Mouse (Mus musculus) hindbrain, embryonic 11.5 days (tissue): Measurements from ENCODE around the gene Sept1. TPM values are rescaled to one million over a fixed set of nuclear protein-coding genes. Genes with fewer than 3 reads are reported as not detected.

Experiments used
- ATAC-seq: fragments of 200-750 bp; cut with Nextera tagmentation; 2 replicates; pipeline ENCODE4 v1.8.0; 2017; ENCODE audit warnings: mild to moderate bottlenecking, moderate TSS enrichment, moderate library complexity; ENCODE audit not compliant: low FRiP score
- DNase-seq: peaks from one replicate; pipeline ENCODE4 v3.0.0-alpha.2; 2015; ENCODE audit warnings: low spot score
- H3K27ac ChIP-seq: fragments of 300-500 bp; sonication (generic); 2 replicates; pipeline ENCODE4 v1.5.1; 2014; ENCODE audit warnings: mild to moderate bottlenecking, low read depth, low read length
- H3K27me3 ChIP-seq: fragments of 300-500 bp; sonication (generic); 2 replicates; pipeline ENCODE4 v1.6.1; 2014; ENCODE audit warnings: mild to moderate bottlenecking, low read length, moderate library complexity, mixed read lengths; ENCODE audit not compliant: control insufficient read depth, insufficient read depth
- H3K36me3 ChIP-seq: fragments of 300-500 bp; sonication (generic); 2 replicates; pipeline ENCODE4 v1.6.1; 2014; ENCODE audit warnings: mild to moderate bottlenecking, low read length, moderate library complexity, mixed read lengths; ENCODE audit not compliant: control insufficient read depth, insufficient read depth
- H3K4me1 ChIP-seq: fragments of 300-500 bp; sonication (generic); replicated peaks from 2 replicates; pipeline ENCODE4 v1.6.1; 2014; ENCODE audit warnings: low read length, mixed read lengths; ENCODE audit not compliant: control insufficient read depth, insufficient read depth
- H3K4me2 ChIP-seq: fragments of 300-500 bp; sonication (generic); replicated peaks from 2 replicates; pipeline ENCODE4 v1.6.1; 2014; ENCODE audit warnings: mild to moderate bottlenecking, low read depth, low read length
- H3K4me3 ChIP-seq: fragments of 300-500 bp; sonication (generic); 2 replicates; pipeline ENCODE4 v1.5.1; 2014; ENCODE audit warnings: low read depth, low read length
- H3K9ac ChIP-seq: fragments of 300-500 bp; sonication (generic); 2 replicates; pipeline ENCODE4 v1.6.1; 2014; ENCODE audit warnings: low read depth, low read length
- H3K9me3 ChIP-seq: fragments of 300-500 bp; sonication (generic); 2 replicates; pipeline ENCODE4 v1.6.1; 2016; ENCODE audit warnings: low read length; ENCODE audit not compliant: control insufficient read depth
- WGBS: fragments of 180-500 bp; shearing (Covaris S2); extraction: QIAGEN DNeasy Blood & Tissue Kit; methylation state at CpG from one replicate; pipeline ENCODE4 v1.1.7; 2014; 5-methylcytosine and 5-hydroxymethylcytosine counted together
- polyA plus RNA-seq: library from polyadenylated mRNA; unstranded; fragments of >200 nt; fragmentation: Nextera tagmentation; extraction: Ambion mirVana; gene quantifications from 2 replicates; pipeline ENCODE4 v1.2.1, GENCODE M21; 2014

Gene Sept1
- polyA plus RNA-seq, 1 experiment from 2014 or later = 30.0 TPM

- H3K4me3 ChIP-seq = peak within 1 kb of the TSS; percentile 87
- under 1% methylated on average over 55 of the region's 56 CpGs for WGBS
- H3K27me3 ChIP-seq = no peaks in the 10 kb centered on the region
- peak within 1 kb of the TSS; percentile 88 for H3K9ac ChIP-seq
- ATAC-seq (peak; percentile 96), DNase-seq (peak; percentile 97)
- H3K36me3 ChIP-seq = no peaks in the 10 kb centered on the region
- H3K4me1 ChIP-seq = peaks cover 4% of the 10 kb centered on the region; the same call in 1 of the 2 replicates
- H3K9me3 ChIP-seq = no peaks in the 10 kb centered on the region
- peak within 1 kb of the TSS; percentile 74 for H3K27ac ChIP-seq
- H3K4me2 ChIP-seq = peak within 1 kb of the TSS; percentile 90
These were observed 11.1 kb upstream of the Sept1 start, which contains the start of gene Zfp771 for GRCm38 (mm10) chr7:127243870-127244657. Gene Zfp771 (plus strand): TSS chr7:127244274.

GRCm38 (mm10) chr7:127243361-127243867, 10.5 kb upstream of the Sept1 start:
- WGBS = 43% methylated on average over 2 of the region's 2 CpGs
- peak overlapping the region; percentile 87; the same call in 1 of the 2 replicates for H3K4me3 ChIP-seq

GRCm38 (mm10) chr7:127234777-127235176, 1.8 kb upstream of the Sept1 start:
- no peak overlapping the region for H3K27ac ChIP-seq
- no peak for ATAC-seq
- 95% methylated on average over 2 of the region's 2 CpGs for WGBS

More at GRCm38 (mm10) chr7:127243361-127243867, 10.5 kb upstream of the Sept1 start:
- no peak for DNase-seq
- Histone ChIP-seq H3K4me1 (peaks cover 4% of the 10 kb centered on the region; the same call in 1 of the 2 replicates), H3K36me3 (peaks cover 1% of the 10 kb centered on the region; the same call in 1 of the 2 replicates), H3K4me2 (peak overlapping the region; percentile 90), H3K27me3 (no peaks in the 10 kb centered on the region), H3K9ac (peak overlapping the region; percentile 88; the same call in 1 of the 2 replicates), H3K9me3 (no peaks in the 10 kb centered on the region), H3K27ac (no peak overlapping the region)
- no peak for ATAC-seq

GRCm38 (mm10) chr7:127233765-127234164, 835 bp upstream of the Sept1 start:
- ATAC-seq (no peak), DNase-seq (no peak)
- H3K9ac ChIP-seq = peak overlapping the region; percentile 99
- H3K27me3 ChIP-seq = no peaks in the 10 kb centered on the region
- WGBS = 5% methylated on average over 9 of the region's 9 CpGs
- H3K4me2 ChIP-seq = peak overlapping the region; percentile 30
- peak overlapping the region; percentile 96 for H3K4me3 ChIP-seq
- H3K9me3 ChIP-seq = no peaks in the 10 kb centered on the region
- peaks cover 9% of the 10 kb centered on the region for H3K4me1 ChIP-seq
- peak overlapping the region; percentile 99 for H3K27ac ChIP-seq
- H3K36me3 ChIP-seq = peaks cover 24% of the 10 kb centered on the region

More at GRCm38 (mm10) chr7:127234777-127235176, 1.8 kb upstream of the Sept1 start:
- Histone ChIP-seq H3K36me3 (peaks cover 24% of the 10 kb centered on the region), H3K4me1 (peaks cover 9% of the 10 kb centered on the region), H3K4me2 (peak overlapping the region; percentile 30), H3K9ac (no peak overlapping the region; the same call in 1 of the 2 replicates), H3K4me3 (peak overlapping the region; percentile 96), H3K9me3 (no peaks in the 10 kb centered on the region), H3K27me3 (no peaks in the 10 kb centered on the region)
- DNase-seq = no peak

- Histone ChIP-seq H3K9me3 (no peaks in the 10 kb centered on the region), H3K4me3 (peak overlapping the region; percentile 96), H3K9ac (peak overlapping the region; percentile 99), H3K36me3 (peaks cover 23% of the 10 kb centered on the region), H3K27ac (peak overlapping the region; percentile 99), H3K4me1 (peaks cover 9% of the 10 kb centered on the region), H3K4me2 (peak overlapping the region; percentile 30), H3K27me3 (no peaks in the 10 kb centered on the region)
- ATAC-seq (peak; percentile 46), DNase-seq (no peak)
- under 1% methylated on average over 27 of the region's 27 CpGs for WGBS
These were observed 429 bp upstream of the Sept1 start for GRCm38 (mm10) chr7:127233368-127233749.

GRCm38 (mm10) chr7:127231826-127232621, 906 bp downstream of the Sept1 start:
- Histone ChIP-seq H3K27ac (peak overlapping the region; percentile 99), H3K27me3 (no peaks in the 10 kb centered on the region), H3K4me2 (peak overlapping the region; percentile 55), H3K9ac (peak overlapping the region; percentile 99), H3K4me3 (peak overlapping the region; percentile 96), H3K4me1 (peaks cover 9% of the 10 kb centered on the region), H3K9me3 (no peaks in the 10 kb centered on the region), H3K36me3 (peaks cover 18% of the 10 kb centered on the region)
- DNase-seq (no peak), ATAC-seq (no peak)
- WGBS = 12% methylated on average over 20 of the region's 20 CpGs

- H3K4me2 ChIP-seq = peak overlapping the region; percentile 55
- H3K9ac ChIP-seq = peak overlapping the region; percentile 99; the same call in 1 of the 2 replicates
- H3K27me3 ChIP-seq = no peaks in the 10 kb centered on the region
- 0 out of 2 replicates have a peak overlapping the region, but pooled peaks have one; percentile 99 for H3K27ac ChIP-seq
- no peaks in the 10 kb centered on the region for H3K9me3 ChIP-seq
- peak overlapping the region; percentile 96 for H3K4me3 ChIP-seq
- H3K36me3 ChIP-seq = peaks cover 12% of the 10 kb centered on the region
- DNase-seq = no peak
- WGBS = 87% methylated on average over 3 of the region's 3 CpGs
- H3K4me1 ChIP-seq = peaks cover 9% of the 10 kb centered on the region
- no peak for ATAC-seq
These were observed 1.6 kb downstream of the Sept1 start for GRCm38 (mm10) chr7:127231376-127231775.

- H3K9me3 ChIP-seq = no peaks in the 10 kb centered on the region
- H3K36me3 ChIP-seq = no peaks in the 10 kb centered on the region
- H3K4me1 ChIP-seq = peaks cover 9% of the 10 kb centered on the region
- WGBS = 73% methylated on average over 4 of the region's 4 CpGs
- DNase-seq (peak; percentile 82), ATAC-seq (no peak)
- no peak overlapping the region for H3K9ac ChIP-seq
- H3K4me3 ChIP-seq = no peak overlapping the region
- H3K27ac ChIP-seq = no peak overlapping the region
- H3K27me3 ChIP-seq = no peaks in the 10 kb centered on the region
- no peak overlapping the region for H3K4me2 ChIP-seq
These were observed 4.2 kb downstream of the Sept1 start for GRCm38 (mm10) chr7:127228615-127229303.
